27 mouse cellular contexts compared by ENCODE assay signal in the genomic region with DNA sequence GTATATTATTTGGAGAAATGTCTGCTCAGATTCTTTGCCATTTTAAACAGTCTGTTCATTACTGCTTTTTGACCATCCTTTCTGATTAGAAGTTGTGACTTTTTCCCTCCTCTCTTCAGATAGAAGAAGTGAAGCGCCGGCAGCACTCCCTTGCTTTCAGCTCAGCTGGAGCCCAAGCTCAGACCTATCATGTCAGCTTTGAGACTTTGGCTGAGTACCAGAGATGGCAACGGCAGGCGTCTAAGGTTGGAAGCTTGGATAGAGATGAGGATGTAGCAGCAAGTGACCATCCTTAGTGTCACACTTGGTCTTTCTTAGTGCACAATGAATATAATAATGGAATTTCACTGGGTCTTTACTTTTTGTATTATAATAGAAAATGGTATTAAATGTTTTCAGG. TPM values are rescaled to one million over a fixed set of nuclear protein-coding genes. Genes with fewer than 3 reads are reported as not detected.
"Had no signal": no experiment of that assay in that cellular context is flagged by ENCODE, and none has a peak within 500 bp of the region (broad histone marks: within the 10 kb centered on the region; RNA-seq: fewer than 3 reads in every experiment).

No protein-coding gene starts in this region.

- H3K4me3 ChIP-seq: heart, adult 2 months; heart, embryonic 13.5 days; heart, embryonic 15.5 days; hindbrain, embryonic 13.5 days; hindbrain, embryonic 15.5 days; kidney, embryonic 15.5 days; limb, embryonic 13.5 days; limb, embryonic 15.5 days; liver, embryonic 12.5 days had no signal

- H3K9me3 ChIP-seq: heart, embryonic 13.5 days; heart, embryonic 15.5 days; hindbrain, embryonic 13.5 days; hindbrain, embryonic 15.5 days; kidney, embryonic 15.5 days; limb, embryonic 13.5 days; limb, embryonic 15.5 days; liver, embryonic 12.5 days had no signal

- DNase-seq: gastrocnemius, postnatal 36 days; heart, adult 11 months; heart, adult 2 months; heart, postnatal 14 days; heart, postnatal 36 days; kidney, adult 11 months; kidney, adult 2 months; kidney, adult 9 months; kidney, postnatal 14 days; kidney, postnatal 36 days; layer of hippocampus, adult 9-11 months; layer of hippocampus, postnatal 36 days; left cerebral cortex, postnatal 4 days; lung, adult 18-20 months had no signal

- H3K27me3 ChIP-seq: heart, embryonic 13.5 days; heart, embryonic 15.5 days; hindbrain, embryonic 13.5 days; hindbrain, embryonic 15.5 days; kidney, embryonic 15.5 days; limb, embryonic 13.5 days; limb, embryonic 15.5 days; liver, embryonic 12.5 days had no signal

- H3K27ac ChIP-seq: heart, adult 2 months; heart, embryonic 13.5 days; heart, embryonic 15.5 days; hindbrain, embryonic 13.5 days; hindbrain, embryonic 15.5 days; hindbrain, postnatal 0 days; kidney, embryonic 15.5 days; kidney, postnatal 0 days; limb, embryonic 13.5 days; limb, embryonic 15.5 days; liver, embryonic 12.5 days; liver, embryonic 14.5 days had no signal

- H3K4me1 ChIP-seq: heart, embryonic 13.5 days; heart, embryonic 15.5 days; hindbrain, embryonic 13.5 days; hindbrain, embryonic 15.5 days; kidney, embryonic 15.5 days; limb, embryonic 13.5 days; limb, embryonic 15.5 days; liver, embryonic 12.5 days had no signal

- H3K4me2 ChIP-seq: heart, embryonic 11.5 days; heart, embryonic 13.5 days; heart, embryonic 15.5 days; hindbrain, embryonic 13.5 days; hindbrain, embryonic 15.5 days; kidney, embryonic 15.5 days; limb, embryonic 13.5 days; limb, embryonic 15.5 days; liver, embryonic 12.5 days had no signal

- ATAC-seq: hindbrain, postnatal 0 days; intestine, embryonic 16.5 days; liver, embryonic 12.5 days had no signal

- H3K9ac ChIP-seq: heart, embryonic 13.5 days; heart, embryonic 15.5 days; hindbrain, embryonic 13.5 days; hindbrain, embryonic 15.5 days; kidney, embryonic 15.5 days; limb, embryonic 13.5 days; limb, embryonic 15.5 days; liver, embryonic 12.5 days; liver, embryonic 14.5 days had no signal

RNA-seq across cellular contexts. Expression of gene Marveld3, which starts 54.6 kb away (rescaled TPM):
- polyA plus RNA-seq: heart, embryonic 11.5 days had no signal
